Mouse (Mus musculus): ENCODE measurements around the gene Usf3. TPM values are rescaled to one million over a fixed set of nuclear protein-coding genes. Genes with fewer than 3 reads are reported as not detected.

The Usf3 gene
- polyA plus RNA-seq, 1 experiment from 2014 or later, result 6.6 TPM

GRCm38 (mm10) chr16:44138979-44139535, 34.0 kb upstream of the Usf3 start:
- H3K4me1 ChIP-seq (ENCODE audit: control insufficient read depth, insufficient read depth, low read length), result peaks cover 13% of the 10 kb centered on the region
- H3K4me3 ChIP-seq (ENCODE audit: low read length), result peak overlapping the region; percentile 94
- WGBS, result under 1% methylated on average over 25 of the region's 25 CpGs
- H3K9ac ChIP-seq (ENCODE audit: low read depth, low read length), result peak overlapping the region; percentile 96
- no peaks in the 10 kb centered on the region for H3K36me3 ChIP-seq (ENCODE audit: control insufficient read depth, insufficient read depth, low read length)
- peak overlapping the region; percentile 80 for H3K4me2 ChIP-seq (replicated peaks; ENCODE audit: low read depth, low read length)
- H3K27me3 ChIP-seq (ENCODE audit: control insufficient read depth, insufficient read depth, low read length), result no peaks in the 10 kb centered on the region
- H3K27ac ChIP-seq (ENCODE audit: low read depth, low read length), result peak overlapping the region; percentile 99
- ATAC-seq (ENCODE audit: low FRiP score, low TSS enrichment), result peak; percentile 87
- H3K9me3 ChIP-seq (ENCODE audit: control insufficient read depth, low read length), result no peaks in the 10 kb centered on the region

GRCm38 (mm10) chr16:44139536-44140185, 33.4 kb upstream of the Usf3 start, which contains the start of the genes Atp6v1a and Naa50:
TSS of gene Atp6v1a (minus strand) at chr16:44139705.
TSS of gene Naa50 (plus strand) at chr16:44139830.
- no peaks in the 10 kb centered on the region for H3K36me3 ChIP-seq (ENCODE audit: control insufficient read depth, insufficient read depth, low read length)
- H3K27me3 ChIP-seq (ENCODE audit: control insufficient read depth, insufficient read depth, low read length), result no peaks in the 10 kb centered on the region
- H3K4me3 ChIP-seq (ENCODE audit: low read length), result peak within 1 kb of the TSS; percentile 94
- no peaks in the 10 kb centered on the region for H3K9me3 ChIP-seq (ENCODE audit: control insufficient read depth, low read length)
- ATAC-seq (ENCODE audit: low FRiP score, low TSS enrichment), result peak; percentile 94
- peaks cover 13% of the 10 kb centered on the region for H3K4me1 ChIP-seq (ENCODE audit: control insufficient read depth, insufficient read depth, low read length)
- H3K9ac ChIP-seq (ENCODE audit: low read depth, low read length), result peak within 1 kb of the TSS; percentile 96
- H3K27ac ChIP-seq (ENCODE audit: low read depth, low read length), result peak within 1 kb of the TSS; percentile 99
- peak within 1 kb of the TSS; percentile 80 for H3K4me2 ChIP-seq (replicated peaks; ENCODE audit: low read depth, low read length)
- under 1% methylated on average over 54 of the region's 71 CpGs for WGBS

- H3K9me3 ChIP-seq (ENCODE audit: control insufficient read depth, low read length), result no peaks in the 10 kb centered on the region
- H3K4me2 ChIP-seq (replicated peaks; ENCODE audit: low read depth, low read length), result peak overlapping the region; percentile 55
- peak overlapping the region; percentile 99 for H3K27ac ChIP-seq (ENCODE audit: low read depth, low read length)
- WGBS, result under 1% methylated on average over 43 of the region's 44 CpGs
- H3K36me3 ChIP-seq (ENCODE audit: control insufficient read depth, insufficient read depth, low read length), result no peaks in the 10 kb centered on the region
- no peaks in the 10 kb centered on the region for H3K27me3 ChIP-seq (ENCODE audit: control insufficient read depth, insufficient read depth, low read length)
- H3K4me3 ChIP-seq (ENCODE audit: low read length), result peak overlapping the region; percentile 94
- peaks cover 13% of the 10 kb centered on the region for H3K4me1 ChIP-seq (ENCODE audit: control insufficient read depth, insufficient read depth, low read length)
- peak overlapping the region; percentile 96 for H3K9ac ChIP-seq (ENCODE audit: low read depth, low read length)
- peak; percentile 64 for ATAC-seq (ENCODE audit: low FRiP score, low TSS enrichment)
These were observed 32.8 kb upstream of the Usf3 start for GRCm38 (mm10) chr16:44140186-44140787.

- Histone ChIP-seq H3K4me2 (replicated peaks; ENCODE audit: low read depth, low read length) (peak overlapping the region; percentile 55), H3K27ac (ENCODE audit: low read depth, low read length) (no peak overlapping the region), H3K9ac (ENCODE audit: low read depth, low read length) (peak overlapping the region; percentile 28; the same call in 1 of the 2 replicates), H3K9me3 (ENCODE audit: control insufficient read depth, low read length) (no peaks in the 10 kb centered on the region), H3K4me3 (ENCODE audit: low read length) (peak overlapping the region; percentile 94; the same call in 1 of the 2 replicates), H3K27me3 (ENCODE audit: control insufficient read depth, insufficient read depth, low read length) (no peaks in the 10 kb centered on the region), H3K4me1 (ENCODE audit: control insufficient read depth, insufficient read depth, low read length) (peaks cover 13% of the 10 kb centered on the region), H3K36me3 (ENCODE audit: control insufficient read depth, insufficient read depth, low read length) (no peaks in the 10 kb centered on the region)
- 55% methylated on average over 6 of the region's 6 CpGs for WGBS
- ATAC-seq (ENCODE audit: low FRiP score, low TSS enrichment), result no peak
These were observed 31.6 kb upstream of the Usf3 start for GRCm38 (mm10) chr16:44141483-44141882.

GRCm38 (mm10) chr16:44149002-44149767, 23.9 kb upstream of the Usf3 start:
- H3K9me3 ChIP-seq (ENCODE audit: control insufficient read depth, low read length), result no peaks in the 10 kb centered on the region
- H3K36me3 ChIP-seq (ENCODE audit: control insufficient read depth, insufficient read depth, low read length), result no peaks in the 10 kb centered on the region
- ATAC-seq (ENCODE audit: low FRiP score, low TSS enrichment), result no peak
- H3K27ac ChIP-seq (ENCODE audit: low read depth, low read length), result no peak overlapping the region
- no peak overlapping the region for H3K4me3 ChIP-seq (ENCODE audit: low read length)
- no peak overlapping the region for H3K4me2 ChIP-seq (replicated peaks; ENCODE audit: low read depth, low read length)
- H3K9ac ChIP-seq (ENCODE audit: low read depth, low read length), result no peak overlapping the region
- no peaks in the 10 kb centered on the region for H3K4me1 ChIP-seq (ENCODE audit: control insufficient read depth, insufficient read depth, low read length)
- no peaks in the 10 kb centered on the region for H3K27me3 ChIP-seq (ENCODE audit: control insufficient read depth, insufficient read depth, low read length)
- 73% methylated on average over 1 of the region's 1 CpGs for WGBS

- Histone ChIP-seq H3K4me2 (replicated peaks; ENCODE audit: low read depth, low read length) (no peak overlapping the region), H3K9me3 (ENCODE audit: control insufficient read depth, low read length) (no peaks in the 10 kb centered on the region), H3K9ac (ENCODE audit: low read depth, low read length) (no peak overlapping the region), H3K4me3 (ENCODE audit: low read length) (no peak overlapping the region), H3K27ac (ENCODE audit: low read depth, low read length) (no peak overlapping the region), H3K36me3 (ENCODE audit: control insufficient read depth, insufficient read depth, low read length) (peaks cover 20% of the 10 kb centered on the region), H3K4me1 (ENCODE audit: control insufficient read depth, insufficient read depth, low read length) (no peaks in the 10 kb centered on the region), H3K27me3 (ENCODE audit: control insufficient read depth, insufficient read depth, low read length) (no peaks in the 10 kb centered on the region)
- 70% methylated on average over 6 of the region's 6 CpGs for WGBS
- no peak for ATAC-seq (ENCODE audit: low FRiP score, low TSS enrichment)
These were observed 18.5 kb upstream of the Usf3 start for GRCm38 (mm10) chr16:44154497-44155057.

- ATAC-seq (ENCODE audit: low FRiP score, low TSS enrichment), result no peak
- Histone ChIP-seq H3K27ac (ENCODE audit: low read depth, low read length) (no peak overlapping the region), H3K27me3 (ENCODE audit: control insufficient read depth, insufficient read depth, low read length) (no peaks in the 10 kb centered on the region), H3K9ac (ENCODE audit: low read depth, low read length) (no peak overlapping the region), H3K36me3 (ENCODE audit: control insufficient read depth, insufficient read depth, low read length) (peaks cover 28% of the 10 kb centered on the region), H3K4me1 (ENCODE audit: control insufficient read depth, insufficient read depth, low read length) (no peaks in the 10 kb centered on the region), H3K4me3 (ENCODE audit: low read length) (no peak overlapping the region), H3K4me2 (replicated peaks; ENCODE audit: low read depth, low read length) (no peak overlapping the region), H3K9me3 (ENCODE audit: control insufficient read depth, low read length) (no peaks in the 10 kb centered on the region)
- 94% methylated on average over 7 of the region's 7 CpGs for WGBS
These were observed 13.7 kb upstream of the Usf3 start for GRCm38 (mm10) chr16:44159325-44159724.

- H3K27ac ChIP-seq (ENCODE audit: low read depth, low read length), result no peak overlapping the region
These were observed 9.2 kb upstream of the Usf3 start for GRCm38 (mm10) chr16:44163831-44164230.

More at GRCm38 (mm10) chr16:44163831-44164230, 9.2 kb upstream of the Usf3 start:
- no peak overlapping the region for H3K9ac ChIP-seq (ENCODE audit: low read depth, low read length)
- H3K9me3 ChIP-seq (ENCODE audit: control insufficient read depth, low read length), result no peaks in the 10 kb centered on the region
- no peak for ATAC-seq (ENCODE audit: low FRiP score, low TSS enrichment)
- H3K27me3 ChIP-seq (ENCODE audit: control insufficient read depth, insufficient read depth, low read length), result no peaks in the 10 kb centered on the region
- no peak overlapping the region for H3K4me3 ChIP-seq (ENCODE audit: low read length)
- no peaks in the 10 kb centered on the region for H3K4me1 ChIP-seq (ENCODE audit: control insufficient read depth, insufficient read depth, low read length)
- 89% methylated on average over 2 of the region's 2 CpGs for whole genome bisulfite sequencing
- H3K36me3 ChIP-seq (ENCODE audit: control insufficient read depth, insufficient read depth, low read length), result peaks cover 16% of the 10 kb centered on the region
- no peak overlapping the region for H3K4me2 ChIP-seq (replicated peaks; ENCODE audit: low read depth, low read length)

Data from kidney, embryonic 14.5 days (tissue).